Mouse (Mus musculus) MEL (cell line): ENCODE data around the gene Myrf. TPM values are rescaled to one million over a fixed set of nuclear protein-coding genes. Genes with fewer than 3 reads are reported as not detected.

Source experiments
- DNase-seq: peaks from one replicate; pipeline ENCODE4 v3.0.0; 2011; ENCODE audit warnings: low read depth, low spot score
- H3K27ac ChIP-seq: 2 replicates; pipeline ENCODE4 v1.5.1; 2012; ENCODE audit warnings: low read depth, mild to moderate bottlenecking, control low read depth, low read length, moderate library complexity; ENCODE audit not compliant: control insufficient read depth
- H3K27me3 ChIP-seq, 2 experiments: fragments of 150-350 bp in 1 of 2; sonication (generic) in 1 of 2; 2 replicates each; pipeline ENCODE4 v1.6.1; 2012; ENCODE audit warnings: low read length in 2 of 2, mild to moderate bottlenecking in 2 of 2, improper control_type of control experiment in 1 of 2, moderate library complexity in 1 of 2; ENCODE audit not compliant: insufficient read depth in 2 of 2, control insufficient read depth in 1 of 2
- H3K36me3 ChIP-seq, 2 experiments: 2 replicates each; pipeline ENCODE4 v1.6.1; 2012 to 2014; ENCODE audit warnings: low read length in 2 of 2, improper control_type of control experiment in 1 of 2, inconsistent platforms in 1 of 2, mild to moderate bottlenecking in 1 of 2; ENCODE audit not compliant: insufficient read depth in 2 of 2, control insufficient read depth in 1 of 2
- H3K4me1 ChIP-seq, 2 experiments: fragments of 150-350 bp in 1 of 2; sonication (generic) in 1 of 2; 2 replicates each; pipeline ENCODE4 v1.6.1; 2012; ENCODE audit warnings: low read length in 2 of 2, improper control_type of control experiment in 1 of 2, mild to moderate bottlenecking in 1 of 2; ENCODE audit not compliant: insufficient read depth in 2 of 2, control insufficient read depth in 1 of 2
- H3K4me3 ChIP-seq, 2 experiments: fragments of 150-350 bp in 1 of 2; sonication (generic) in 1 of 2; 2 replicates each; pipeline ENCODE4 v1.5.1; 2012; ENCODE audit warnings: low read depth in 2 of 2, low read length in 2 of 2, mild to moderate bottlenecking in 2 of 2, moderate library complexity in 2 of 2, control low read depth in 1 of 2, improper control_type of control experiment in 1 of 2; ENCODE audit not compliant: control insufficient read depth in 1 of 2, insufficient read depth in 1 of 2
- H3K79me2 ChIP-seq: 2 replicates; pipeline ENCODE4 v1.6.1; 2012; ENCODE audit warnings: mild to moderate bottlenecking, low read length, moderate library complexity; ENCODE audit not compliant: control insufficient read depth, poor library complexity, insufficient read depth
- H3K9ac ChIP-seq: 2 replicates; pipeline ENCODE4 v1.6.1; 2012; ENCODE audit warnings: low read depth, mild to moderate bottlenecking, control low read depth, low read length, moderate library complexity; ENCODE audit not compliant: control insufficient read depth, poor library complexity, severe bottlenecking
- H3K9me3 ChIP-seq: fragments of 150-350 bp; sonication (generic); replicated peaks from 2 replicates; pipeline ENCODE4 v1.6.1; 2012; ENCODE audit warnings: mild to moderate bottlenecking, low read length, improper control_type of control experiment, moderate library complexity; ENCODE audit not compliant: insufficient read depth
- BHLHE40 ChIP-seq: IDR thresholded peaks from 2 replicates; pipeline ENCODE4 v1.6.1; 2012; ENCODE audit warnings: low read depth, mild to moderate bottlenecking, inconsistent platforms, low read length, improper control_type of control experiment, borderline replicate concordance
- CTCF ChIP-seq, 3 experiments: IDR thresholded peaks in 2 of 3; conservative IDR thresholded peaks in 1 of 3; 2 replicates each; pipeline ENCODE4 v1.5.1; 2011 to 2012; ENCODE audit warnings: low read length in 3 of 3, low read depth in 2 of 3, mild to moderate bottlenecking in 2 of 3, improper control_type of control experiment in 1 of 3, inconsistent platforms in 1 of 3, mixed read lengths in 1 of 3, moderate library complexity in 1 of 3; ENCODE audit not compliant: control insufficient read depth in 1 of 3, insufficient read depth in 1 of 3, poor library complexity in 1 of 3, severe bottlenecking in 1 of 3
- GATA1 ChIP-seq: IDR thresholded peaks from 2 replicates; pipeline ENCODE4 v1.6.1; 2011; ENCODE audit warnings: low read depth, low read length, improper control_type of control experiment
- KAT2A ChIP-seq: conservative IDR thresholded peaks from 2 replicates; pipeline ENCODE4 v1.6.1; 2012; ENCODE audit warnings: low read depth, low read length, improper control_type of control experiment, inconsistent platforms
- MAFK ChIP-seq: IDR thresholded peaks from 2 replicates; pipeline ENCODE4 v1.6.1; 2011; ENCODE audit warnings: low read depth, mild to moderate bottlenecking, low read length, improper control_type of control experiment, borderline replicate concordance
- MAX ChIP-seq: IDR thresholded peaks from 2 replicates; pipeline ENCODE4 v1.6.1; 2011; ENCODE audit warnings: low read length, improper control_type of control experiment
- MXI1 ChIP-seq: IDR thresholded peaks from 2 replicates; pipeline ENCODE4 v1.6.1; 2011; ENCODE audit warnings: mild to moderate bottlenecking, low read depth, low read length, improper control_type of control experiment
- MYB ChIP-seq: IDR thresholded peaks from 2 replicates; pipeline ENCODE4 v1.6.1; 2011; ENCODE audit warnings: mild to moderate bottlenecking, low read depth, low read length, improper control_type of control experiment
- MYC ChIP-seq: IDR thresholded peaks from 2 replicates; pipeline ENCODE4 v1.6.1; 2011; ENCODE audit warnings: low read depth, mild to moderate bottlenecking, low read length, improper control_type of control experiment, moderate library complexity
- NRF1 ChIP-seq: IDR thresholded peaks from 2 replicates; pipeline ENCODE4 v1.6.1; 2014; ENCODE audit warnings: low read depth, mild to moderate bottlenecking, inconsistent platforms, low read length, improper control_type of control experiment, moderate library complexity; ENCODE audit not compliant: poor library complexity, insufficient read depth, severe bottlenecking
- POLR2AphosphoS2 ChIP-seq: IDR thresholded peaks from 2 replicates; pipeline ENCODE4 v1.6.1; 2011; ENCODE audit warnings: low read length, improper control_type of control experiment
- SIN3A ChIP-seq: IDR thresholded peaks from 2 replicates; pipeline ENCODE4 v1.6.1; 2012; ENCODE audit warnings: low read length, improper control_type of control experiment, inconsistent platforms
- TAL1 ChIP-seq: IDR thresholded peaks from 2 replicates; pipeline ENCODE4 v1.6.1; 2012; ENCODE audit warnings: mild to moderate bottlenecking, inconsistent platforms, low read length, moderate library complexity, mixed read lengths
- TBP ChIP-seq: IDR thresholded peaks from 2 replicates; pipeline ENCODE4 v1.8.0; 2011; ENCODE audit warnings: low read depth, low read length, improper control_type of control experiment
- USF2 ChIP-seq, 2 experiments: IDR thresholded peaks; 2 replicates each; pipeline ENCODE4 v1.6.1; 2011 to 2012; ENCODE audit warnings: improper control_type of control experiment in 2 of 2, low read length in 2 of 2, borderline replicate concordance in 1 of 2, inconsistent platforms in 1 of 2, low read depth in 1 of 2, mild to moderate bottlenecking in 1 of 2; ENCODE audit not compliant: insufficient read depth in 1 of 2
- ZC3H11A ChIP-seq: IDR thresholded peaks from 2 replicates; pipeline ENCODE4 v1.6.1; 2012; ENCODE audit warnings: low read depth, mild to moderate bottlenecking, inconsistent platforms, low read length, improper control_type of control experiment
- ZKSCAN1 ChIP-seq: IDR thresholded peaks from 2 replicates; pipeline ENCODE4 v1.6.1; 2012; ENCODE audit warnings: low read depth, mild to moderate bottlenecking, inconsistent platforms, low read length, improper control_type of control experiment, moderate library complexity
- ZMIZ1 ChIP-seq: IDR thresholded peaks from 2 replicates; pipeline ENCODE4 v1.6.1; 2012; ENCODE audit warnings: low read depth, mild to moderate bottlenecking, inconsistent platforms, low read length, improper control_type of control experiment, moderate library complexity
- polyA plus RNA-seq, 2 experiments: library from polyadenylated mRNA; stranded (reverse) in 1 of 2; unstranded in 1 of 2; fragments of >175 nt in 1 of 2; fragments of >200 nt in 1 of 2; gene quantifications; 2 replicates each; pipeline versions ENCODE4 v1.2.1 to v1.2.4; 2012; ENCODE audit warnings: low replicate concordance in 2 of 2, low read depth in 1 of 2; ENCODE audit not compliant: insufficient read length in 2 of 2, insufficient read depth in 1 of 2, missing spikeins in 1 of 2
- total RNA-seq: library from RNA; depleted of rRNA; stranded (reverse); fragments of 300-350 nt; gene quantifications from 2 replicates; pipeline ENCODE4 v1.2.3, GENCODE M21; 2012

Myrf gene
- total and polyA plus RNA-seq, 3 experiments = 0.23 to 2.7 TPM; not detected in 1

GRCm38 (mm10) chr19:10239975-10240653 lies 434 bp downstream of the Myrf start:
- TF ChIP-seq POLR2AphosphoS2 = no peak
- no peak for TF ChIP-seq TAL1
- TF ChIP-seq MYC = no peak
- TF ChIP-seq USF2 (IDR thresholded peaks at IDR 0.05; ENCODE audit: borderline replicate concordance in 1 of 2, insufficient read depth in 1 of 2, low read depth in 1 of 2, low read length in 2 of 2) = no peak
- no peak for TF ChIP-seq ZKSCAN1
- TF ChIP-seq BHLHE40 = no peak
- TF ChIP-seq MAFK = no peak
- no peak for TF ChIP-seq TBP
- no peak for TF ChIP-seq MXI1
- TF ChIP-seq NRF1 = no peak
- TF ChIP-seq MYB = no peak
- TF ChIP-seq KAT2A = no peak
- TF ChIP-seq MAX = no peak
- TF ChIP-seq GATA1 = no peak
- no peak for TF ChIP-seq CTCF (IDR thresholded peaks at IDR 0.05 in 2 of 3, conservative IDR thresholded peaks at IDR 0.05 in 1 of 3; ENCODE audit: control insufficient read depth in 1 of 3, insufficient read depth in 1 of 3, low read depth in 2 of 3, low read length in 3 of 3, poor library complexity in 1 of 3, severe bottlenecking in 1 of 3)
- TF ChIP-seq ZC3H11A = no peak
- no peak for TF ChIP-seq SIN3A
- no peaks in the 10 kb centered on the region for H3K36me3 ChIP-seq
- no peaks in the 10 kb centered on the region; the same call in 1 of the 2 replicates for H3K79me2 ChIP-seq
- H3K9ac ChIP-seq = peak overlapping the region; percentile 57
- peak overlapping the region; percentile 37 to 52; a peak in 3 of 4 replicates for H3K4me3 ChIP-seq
- H3K27ac ChIP-seq = no peak overlapping the region
- no peaks in the 10 kb centered on the region for H3K9me3 ChIP-seq
- peaks cover 0 to 7% of the 10 kb centered on the region in 2 experiments; a peak in 1 of 4 replicates for H3K4me1 ChIP-seq
- no peaks in the 10 kb centered on the region for H3K27me3 ChIP-seq
- DNase-seq = peak; percentile 51

- no peaks in the 10 kb centered on the region for H3K27me3 ChIP-seq
Measured at GRCm38 (mm10) chr19:10239419-10239818, 1.1 kb downstream of the Myrf start.

More at GRCm38 (mm10) chr19:10239419-10239818, 1.1 kb downstream of the Myrf start:
- TF ChIP-seq MYC (no peak), ZMIZ1 (no peak)
- H3K36me3 ChIP-seq = no peaks in the 10 kb centered on the region
- H3K4me1 ChIP-seq = peaks cover 0 to 7% of the 10 kb centered on the region in 2 experiments; a peak in 1 of 4 replicates
- no peak overlapping the region for H3K4me3 ChIP-seq
- H3K79me2 ChIP-seq = no peaks in the 10 kb centered on the region; the same call in 1 of the 2 replicates
- H3K9me3 ChIP-seq = no peaks in the 10 kb centered on the region
- DNase-seq = no peak
- H3K9ac ChIP-seq = no peak overlapping the region
- H3K27ac ChIP-seq = no peak overlapping the region
